Comparison of ENCODE assay signal across 10 mouse cellular contexts in genomic region chr19:58419685-58420084, GRCm38 (mm10). TPM values are rescaled to one million over a fixed set of nuclear protein-coding genes. Genes with fewer than 3 reads are reported as not detected.
A peak's percentile ranks its signal among the peaks of the same experiment; 100 is the strongest.
DNase-seq lines count a peak whose midpoint lies in the region; ATAC-seq and TF ChIP-seq lines count a peak whose summit lies in the region.
"Had no signal": no experiment of that assay in that cellular context is flagged by ENCODE, and none has a peak within 500 bp of the region (broad histone marks: within the 10 kb centered on the region; RNA-seq: fewer than 3 reads in every experiment).

No protein-coding gene starts in this region.

- WGBS in kidney, embryonic 15.5 days = 18% methylated on average over 3 of the region's 3 CpGs
- WGBS in embryonic facial prominence, embryonic 10.5 days = 44% methylated on average over 3 of the region's 3 CpGs
- 20% methylated on average over 3 of the region's 3 CpGs for WGBS in limb, embryonic 15.5 days

- H3K36me3 ChIP-seq in kidney, embryonic 15.5 days = peaks cover 12% of the 10 kb centered on the region; the same call in 1 of the 2 replicates
- H3K36me3 ChIP-seq in embryonic facial prominence, embryonic 10.5 days (replicated peaks) = no peaks in the 10 kb centered on the region
- H3K36me3 ChIP-seq in limb, embryonic 15.5 days = no peaks in the 10 kb centered on the region

- ATAC-seq in kidney, embryonic 15.5 days (replicated peaks; ENCODE audit: low FRiP score) = peak; percentile 66
- peak; percentile 76 for ATAC-seq in limb, embryonic 15.5 days (ENCODE audit: insufficient number of reproducible peaks, low FRiP score, low TSS enrichment, low read depth)
- ATAC-seq: inflammation-experienced regulatory T-cells, adult 6 months had no signal

- no peaks in the 10 kb centered on the region for H3K27me3 ChIP-seq in kidney, embryonic 15.5 days
- no peaks in the 10 kb centered on the region for H3K27me3 ChIP-seq in embryonic facial prominence, embryonic 10.5 days (replicated peaks; ENCODE audit: low read depth, poor library complexity, severe bottlenecking)
- H3K27me3 ChIP-seq in limb, embryonic 15.5 days = no peaks in the 10 kb centered on the region

- H3K9ac ChIP-seq in kidney, embryonic 15.5 days = no peak overlapping the region
- no peak overlapping the region for H3K9ac ChIP-seq in limb, embryonic 15.5 days

- peak overlapping the region; percentile 76 for H3K27ac ChIP-seq in kidney, embryonic 15.5 days
- no peak overlapping the region for H3K27ac ChIP-seq in embryonic facial prominence, embryonic 10.5 days (replicated peaks)
- H3K27ac ChIP-seq in limb, embryonic 15.5 days = no peak overlapping the region

- peaks cover 15% of the 10 kb centered on the region for H3K4me1 ChIP-seq in kidney, embryonic 15.5 days
- H3K4me1 ChIP-seq in embryonic facial prominence, embryonic 10.5 days = peaks cover 19% of the 10 kb centered on the region
- peaks cover 12% of the 10 kb centered on the region; the same call in 1 of the 2 replicates for H3K4me1 ChIP-seq in limb, embryonic 15.5 days

- H3K4me3 ChIP-seq in kidney, embryonic 15.5 days (replicated peaks) = no peak overlapping the region
- H3K4me3 ChIP-seq in embryonic facial prominence, embryonic 10.5 days = no peak overlapping the region
- no peak overlapping the region for H3K4me3 ChIP-seq in limb, embryonic 15.5 days
- H3K4me3 ChIP-seq: erythroblast, embryonic 14.5 days had no signal

- TF ChIP-seq POLR2A in brain, embryonic 14.5 days (IDR thresholded peaks at IDR 0.05; ENCODE audit: borderline replicate concordance, extremely low read depth, insufficient read depth, insufficient read length, poor library complexity, severe bottlenecking) = no peak

- no peaks in the 10 kb centered on the region for H3K9me3 ChIP-seq in kidney, embryonic 15.5 days (replicated peaks)
- H3K9me3 ChIP-seq in embryonic facial prominence, embryonic 10.5 days = no peaks in the 10 kb centered on the region
- H3K9me3 ChIP-seq in limb, embryonic 15.5 days = no peaks in the 10 kb centered on the region

- no peak for TF ChIP-seq CTCF in brain, embryonic 14.5 days (IDR thresholded peaks at IDR 0.05; ENCODE audit: borderline replicate concordance, extremely low read depth, insufficient read depth, insufficient read length)

- no peak for DNase-seq in kidney, postnatal 14 days
- peak; percentile 31 for DNase-seq in brain, embryonic 14.5 days (ENCODE audit: low read depth)
- peak; percentile 50 for DNase-seq in embryonic facial prominence, embryonic 10.5 days (ENCODE audit: low spot score)
- no peak for DNase-seq in gastrocnemius, postnatal 4 days (ENCODE audit: low spot score in 2 of 2)
- DNase-seq in adrenal gland, postnatal 25 days = no peak
- no peak for DNase-seq in layer of hippocampus, postnatal 25 days (ENCODE audit: extremely low spot score in 1 of 2, low spot score in 1 of 2)

- no peak overlapping the region for H3K4me2 ChIP-seq in kidney, embryonic 15.5 days
- no peak overlapping the region for H3K4me2 ChIP-seq in limb, embryonic 15.5 days

RNA-seq across cellular contexts. Expression of gene Gfra1, which starts 36.0 kb away (rescaled TPM):
- polyA plus RNA-seq in kidney, embryonic 15.5 days (2015; fragmentation: Nextera tagmentation; extraction: Ambion mirVana) = 65.3 and 67.8 TPM in 2 replicates
- polyA plus RNA-seq in brain, embryonic 14.5 days (2012; rRNA removed) = 19.6 and 44.8 TPM in 2 replicates
- 13.4 and 15.4 TPM in 2 replicates for polyA plus RNA-seq in embryonic facial prominence, embryonic 10.5 days (2016; fragmentation: Nextera tagmentation; extraction: Ambion mirVana)
- 16.7 and 18.3 TPM in 2 replicates for polyA plus RNA-seq in limb, embryonic 15.5 days (2015; fragmentation: Nextera tagmentation; extraction: Ambion mirVana)
- total RNA-seq in gastrocnemius, postnatal 4 days (2021) = 10 to 100 TPM; 12.5 to 13.9 TPM
- total RNA-seq in adrenal gland, postnatal 25 days (2021) = 1.5 and 2.0 TPM in 2 replicates
- total RNA-seq in layer of hippocampus, postnatal 25 days (2021) = 10 to 100 TPM; 57.4 to 68.1 TPM
- polyA plus RNA-seq: erythroblast, embryonic 14.5 days had no signal

Comparison
In these comparisons a context has a peak if more than half of its experiments do, and no peak if none do; other contexts are left out.
1. DNase-seq: peak in brain, embryonic 14.5 days (single experiment) and embryonic facial prominence, embryonic 10.5 days (single experiment); none in kidney, postnatal 14 days (single experiment), gastrocnemius, postnatal 4 days (0 of 2), adrenal gland, postnatal 25 days (single experiment) and layer of hippocampus, postnatal 25 days (0 of 2).